Mouse (Mus musculus) mouse embryonic stem cell (cell line): ENCODE data around the gene Rflnb.
"Not testable (repeated sequence)": the region's sequence is repeated elsewhere in the genome, so short reads cannot be mapped to it uniquely, and the experiment has no call there.

Source experiments
- in situ Hi-C, 2 experiments: fragments of 300-500 bp; cut with MboI; formaldehyde crosslinking; loops; 1 replicate in 1 of 2; 3 replicates in 1 of 2; pipeline ENCODE4 v1.14.3; 2019 to 2020; ENCODE audit warnings: low sequenced_read_pairs in 2 of 2, low pct_unique_long_range_greater_than_20kb in 1 of 2, mixed read lengths in 1 of 2; ENCODE audit not compliant: unreplicated experiment in 1 of 2

The Rflnb gene

DNA sequence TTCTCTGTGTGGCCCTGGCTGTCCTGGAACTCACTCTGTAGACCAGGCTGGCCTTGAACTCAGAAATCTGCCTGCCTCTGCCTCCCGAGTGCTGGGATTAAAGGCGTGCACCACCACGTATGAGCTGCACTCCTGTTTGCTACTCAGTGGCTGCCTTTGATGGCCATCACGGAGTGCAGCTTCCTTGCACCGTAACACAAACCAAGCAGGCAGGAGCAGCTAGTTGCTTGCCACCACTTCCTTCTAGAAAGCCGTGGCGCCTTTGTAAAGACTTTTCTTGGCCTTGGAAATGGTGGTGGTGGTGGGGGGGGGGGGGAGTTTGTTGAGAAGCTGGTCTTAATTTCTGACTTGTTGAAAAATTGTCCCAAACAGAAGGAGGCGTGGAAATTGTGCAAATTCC lies 12.5 kb upstream of the Rflnb start:
- in situ Hi-C loops = no loop called here

DNA sequence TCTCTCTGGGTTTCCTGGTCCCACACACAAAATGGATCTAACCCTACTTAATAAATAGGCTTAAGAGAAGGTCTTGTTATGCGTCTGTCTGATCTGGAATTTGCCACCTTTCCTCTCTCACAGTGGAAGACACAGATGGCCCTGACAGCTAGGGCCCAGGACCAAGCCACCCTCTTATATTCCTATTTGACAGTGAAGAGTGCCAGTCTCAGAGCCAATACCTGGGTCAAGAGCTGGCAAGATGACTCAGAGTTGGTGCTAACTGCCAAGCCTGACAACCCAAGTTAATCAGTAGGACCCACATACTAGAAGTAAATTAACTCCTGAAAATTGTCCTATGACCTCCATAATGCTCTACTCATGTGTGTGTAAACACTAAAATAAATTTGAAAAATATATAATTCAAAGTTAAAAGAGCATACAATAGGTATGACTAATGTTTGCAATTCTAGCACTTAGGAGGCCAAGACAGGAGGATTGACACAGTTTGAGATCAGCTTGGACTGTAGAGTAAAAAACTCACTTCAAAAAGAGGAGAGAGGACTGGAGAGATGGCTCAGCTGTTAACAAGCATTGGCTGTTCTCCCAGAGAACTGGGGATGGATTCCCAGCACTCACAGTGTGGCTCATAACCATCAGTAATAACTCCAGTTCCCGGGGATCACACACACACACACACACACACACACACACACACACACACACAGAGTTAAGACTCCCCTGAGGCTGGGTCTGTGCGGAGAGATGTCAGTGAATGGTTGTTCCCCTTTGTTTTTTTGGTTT lies 11.9 kb upstream of the Rflnb start:
- in situ Hi-C loops = no loop called here

DNA sequence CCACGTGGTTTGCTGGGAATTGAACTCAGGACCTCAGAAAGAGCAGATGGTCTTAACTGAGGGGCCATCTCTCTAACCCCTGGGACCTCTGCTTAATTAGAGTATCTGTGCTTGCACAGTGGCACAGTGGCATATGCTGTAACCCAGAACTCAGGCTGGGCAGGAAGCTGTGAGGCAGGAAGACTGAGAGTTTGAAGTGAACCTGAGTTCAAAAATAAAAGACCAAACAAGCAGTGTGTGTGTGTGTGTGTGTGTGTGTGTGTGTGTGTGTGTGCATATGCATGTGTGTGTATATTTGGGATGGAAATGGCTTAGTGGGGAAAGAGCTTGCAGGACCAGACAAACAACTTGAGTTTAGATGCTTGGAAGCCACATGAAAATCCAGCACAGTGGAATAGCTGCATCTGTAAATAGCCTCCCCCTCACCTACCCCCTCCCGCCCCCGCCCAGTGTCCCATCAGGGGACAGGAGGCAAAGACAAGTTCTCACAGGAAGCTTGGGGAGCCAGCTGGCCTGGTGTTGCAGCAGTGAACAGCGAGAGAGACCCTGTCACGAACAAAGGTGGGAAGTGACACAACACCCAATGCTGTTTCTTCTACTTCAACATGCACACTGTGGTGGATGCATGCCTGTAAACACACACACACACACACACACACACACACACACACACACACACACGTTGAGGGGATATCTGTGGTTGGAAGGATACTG lies 10.2 kb upstream of the Rflnb start:
- in situ Hi-C loops = no loop called here

DNA sequence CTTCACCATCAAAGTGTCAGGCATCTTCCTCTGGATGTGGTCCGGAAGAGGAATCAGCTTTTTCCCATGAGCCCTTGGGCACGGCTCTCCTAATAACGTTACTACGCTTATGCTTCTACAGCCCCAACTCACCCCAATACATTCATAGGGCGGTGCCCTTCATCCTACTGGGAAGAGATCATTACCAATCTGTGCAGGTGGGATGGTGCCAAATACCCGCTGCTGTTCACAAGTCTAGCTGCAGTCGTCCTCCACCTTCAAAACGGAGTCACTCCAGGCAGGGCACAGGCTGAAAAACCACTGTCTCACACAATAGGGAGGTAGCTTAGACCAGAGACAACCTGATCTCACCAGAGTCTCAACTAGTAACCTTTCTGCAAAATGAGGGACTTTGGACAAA lies 7.6 kb upstream of the Rflnb start:
- in situ Hi-C loops = no loop called here

DNA sequence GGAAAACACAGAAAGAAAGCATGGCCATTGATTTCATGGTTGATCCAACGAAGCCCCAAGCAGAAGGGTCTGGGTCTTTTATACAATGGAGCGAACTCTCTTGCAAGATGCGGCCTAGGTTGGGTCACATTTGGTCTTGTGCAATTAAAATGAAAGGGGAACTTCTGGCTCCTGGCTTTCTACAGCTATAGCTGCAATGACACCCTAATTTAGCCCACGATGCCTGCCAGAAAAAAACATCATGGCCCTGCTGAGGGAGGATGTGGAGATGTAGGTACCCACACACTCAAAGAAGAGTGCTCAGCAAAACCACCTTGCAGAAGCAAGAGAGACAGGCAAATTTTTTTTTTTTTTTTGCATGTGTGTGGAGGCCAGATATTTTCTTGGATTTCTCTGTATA lies 6.3 kb upstream of the Rflnb start:
- in situ Hi-C loops = no loop called here

DNA sequence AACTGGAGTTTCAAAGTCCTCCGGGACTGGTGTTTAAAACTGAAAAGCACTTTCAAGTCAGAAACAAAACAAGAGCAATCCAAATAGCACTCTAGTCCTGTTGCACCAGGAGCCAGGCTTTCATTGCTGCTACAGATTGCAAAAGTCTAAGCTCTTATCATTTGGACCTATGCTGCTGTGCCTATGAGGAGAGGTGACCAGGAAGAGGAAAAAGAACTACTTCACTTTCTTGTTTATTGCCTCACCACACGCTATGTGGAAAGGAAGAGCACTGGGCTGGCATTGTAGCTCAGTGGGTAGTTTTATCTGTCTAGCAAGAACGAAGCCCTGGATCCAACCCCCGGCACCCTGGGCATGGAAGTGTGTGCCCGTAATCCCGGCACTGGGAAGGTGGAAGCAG lies 5.8 kb upstream of the Rflnb start:
- in situ Hi-C loops = no loop called here

DNA sequence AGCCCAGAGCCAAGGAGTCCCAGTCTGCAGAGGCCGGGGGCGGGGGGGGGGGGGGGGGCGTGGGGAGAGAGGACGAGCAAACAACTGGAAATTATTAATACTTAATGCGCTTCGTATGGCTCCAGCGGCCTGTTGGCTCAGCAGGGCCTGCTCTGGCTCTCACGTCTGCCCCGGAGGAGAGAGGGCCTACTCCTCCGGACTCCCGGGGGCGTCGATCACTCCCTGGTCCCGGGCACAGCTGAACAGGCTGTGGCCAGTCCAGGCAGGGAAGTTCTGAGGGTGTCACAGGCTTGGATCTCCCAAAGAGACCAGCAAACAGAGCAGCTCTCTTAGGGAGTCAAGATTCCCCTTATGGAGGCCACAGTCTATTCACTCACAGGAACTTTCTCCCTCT lies 487 bp upstream of the Rflnb start:
- in situ Hi-C loops = no loop called here

DNA sequence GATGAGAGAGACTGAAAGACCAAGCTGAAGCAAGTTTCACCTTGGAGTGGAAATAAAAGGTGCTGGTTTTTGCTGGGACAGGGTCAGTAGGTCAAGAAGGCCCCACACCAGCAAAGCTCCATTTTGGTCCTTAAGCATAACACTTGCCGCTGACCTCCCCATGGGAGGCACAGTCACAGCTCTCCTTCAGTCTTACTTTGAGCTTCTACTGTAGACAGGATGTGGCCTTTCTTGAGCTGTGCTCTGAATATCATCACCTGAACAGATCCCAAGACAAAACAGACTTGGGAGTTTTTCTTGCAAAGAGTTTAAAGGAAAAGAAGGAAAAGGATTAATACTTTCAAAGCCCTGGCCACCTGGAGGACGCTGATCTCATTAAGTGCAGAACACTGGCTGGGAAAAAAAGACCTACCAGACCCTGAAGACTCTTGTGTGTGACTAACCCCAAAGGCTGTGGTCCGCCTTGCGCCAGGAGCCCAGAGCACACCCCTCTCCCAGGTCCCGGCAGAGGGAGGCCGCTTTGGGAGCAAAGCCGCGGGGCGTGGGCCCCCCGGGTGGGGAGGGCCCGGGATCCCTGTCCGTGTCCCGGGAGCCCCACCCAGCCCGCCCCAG lies 949 bp downstream of the Rflnb start:
- in situ Hi-C loops = no loop called here

DNA sequence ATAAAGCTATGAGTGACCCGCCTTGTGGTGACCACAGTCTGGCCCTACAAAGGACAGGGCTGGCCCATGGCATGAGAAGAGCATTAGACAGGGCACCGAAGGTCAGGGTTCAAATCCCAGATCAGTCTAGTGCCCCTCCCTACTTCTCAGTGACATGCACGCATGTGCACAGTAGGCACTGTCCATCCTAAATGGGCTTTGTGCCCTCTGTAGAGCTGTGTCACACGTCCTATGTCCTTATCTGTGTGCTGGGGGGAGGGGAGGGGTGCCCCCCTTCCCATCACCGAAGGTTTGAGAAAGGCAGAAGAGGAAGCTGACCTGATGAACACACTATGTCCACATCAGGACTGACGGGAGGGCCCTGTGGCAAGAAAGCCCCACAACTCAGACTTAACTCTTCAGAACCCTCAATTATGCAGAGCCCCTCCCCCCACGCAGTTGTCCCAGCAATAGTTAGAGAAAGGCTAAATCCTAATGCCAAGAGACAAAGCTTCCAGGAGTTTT lies 2.5 kb downstream of the Rflnb start:
- in situ Hi-C loops = no loop called here

DNA sequence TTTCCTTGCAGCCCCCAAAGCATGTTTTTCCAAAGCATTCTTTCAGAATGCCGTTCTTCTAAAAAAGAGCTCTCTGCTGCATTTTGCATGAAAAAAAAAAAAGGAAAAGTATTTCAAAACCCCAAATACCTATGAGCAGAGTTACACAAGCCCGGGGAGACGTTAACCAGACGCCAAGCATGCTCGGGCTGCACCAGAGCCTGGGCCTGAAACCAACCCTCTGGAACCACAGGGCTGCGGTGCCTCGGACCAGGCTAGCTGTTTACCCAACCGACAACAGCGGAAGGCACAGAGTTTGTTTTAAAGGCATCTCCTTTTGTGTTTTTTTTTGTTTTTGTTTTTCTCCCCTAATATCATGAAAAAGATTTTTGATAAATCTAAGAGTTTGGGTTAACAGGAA lies 6.7 kb downstream of the Rflnb start:
- in situ Hi-C loops = no loop called here

DNA sequence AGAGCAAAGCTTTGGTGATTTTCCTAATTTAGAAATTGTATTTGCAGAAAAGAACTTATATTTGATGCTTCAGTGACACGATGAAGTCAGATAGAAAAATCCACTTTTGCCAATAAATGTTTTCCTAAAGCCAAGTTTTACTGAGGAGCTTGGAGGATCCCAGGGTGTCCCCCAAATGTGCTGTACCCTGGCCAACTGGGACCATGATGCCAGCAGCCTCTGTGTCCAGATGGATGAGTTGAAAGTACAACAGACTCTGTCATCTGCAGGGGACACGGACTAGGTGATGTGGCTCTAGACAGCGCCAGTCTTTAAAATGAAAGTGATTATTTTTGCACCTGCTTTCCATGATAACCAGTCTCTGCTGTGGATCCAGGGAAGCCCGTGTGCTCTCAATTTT lies 7.7 kb downstream of the Rflnb start:
- in situ Hi-C loops = no loop called here

DNA sequence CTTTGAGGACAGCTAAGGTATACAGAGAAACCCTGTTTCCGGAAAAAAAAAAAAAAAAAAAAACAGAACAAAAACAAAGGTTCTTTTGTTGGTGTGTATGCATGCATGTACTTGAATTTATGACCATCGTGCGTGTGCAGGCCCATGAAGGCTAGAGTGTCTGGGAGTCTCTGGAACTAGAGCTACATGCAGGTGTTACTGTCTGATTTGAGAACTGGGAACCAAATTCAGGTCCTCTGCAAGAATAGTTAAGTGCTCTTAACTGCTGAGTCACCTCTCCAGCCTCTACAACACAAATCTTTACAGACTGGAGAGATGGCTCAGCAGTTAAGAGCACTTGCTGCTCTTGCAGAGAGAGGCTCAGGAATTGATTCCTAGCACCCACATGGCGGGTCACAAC lies 11.8 kb downstream of the Rflnb start:
- in situ Hi-C loops = no loop called here

DNA sequence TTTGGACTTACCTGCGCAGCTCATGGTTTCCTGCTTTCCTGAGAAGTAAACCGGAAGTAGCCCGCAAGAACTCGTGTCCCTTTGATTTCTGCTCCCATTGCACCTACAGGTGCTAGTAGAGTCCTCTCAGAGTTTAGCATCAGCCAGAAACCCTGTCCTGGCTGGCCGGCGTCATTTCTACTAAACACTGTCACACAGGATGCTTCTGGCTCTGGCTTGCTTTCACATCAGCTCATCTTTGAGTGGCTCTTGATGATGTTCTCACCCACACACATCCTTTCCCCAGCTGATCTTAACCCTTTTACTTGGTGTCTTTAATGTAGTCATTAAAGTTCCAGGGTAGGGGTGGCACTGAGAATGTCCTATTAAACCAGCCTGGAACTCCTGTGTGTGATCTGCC lies 12.3 kb downstream of the Rflnb start:
- in situ Hi-C loops = no loop called here

DNA sequence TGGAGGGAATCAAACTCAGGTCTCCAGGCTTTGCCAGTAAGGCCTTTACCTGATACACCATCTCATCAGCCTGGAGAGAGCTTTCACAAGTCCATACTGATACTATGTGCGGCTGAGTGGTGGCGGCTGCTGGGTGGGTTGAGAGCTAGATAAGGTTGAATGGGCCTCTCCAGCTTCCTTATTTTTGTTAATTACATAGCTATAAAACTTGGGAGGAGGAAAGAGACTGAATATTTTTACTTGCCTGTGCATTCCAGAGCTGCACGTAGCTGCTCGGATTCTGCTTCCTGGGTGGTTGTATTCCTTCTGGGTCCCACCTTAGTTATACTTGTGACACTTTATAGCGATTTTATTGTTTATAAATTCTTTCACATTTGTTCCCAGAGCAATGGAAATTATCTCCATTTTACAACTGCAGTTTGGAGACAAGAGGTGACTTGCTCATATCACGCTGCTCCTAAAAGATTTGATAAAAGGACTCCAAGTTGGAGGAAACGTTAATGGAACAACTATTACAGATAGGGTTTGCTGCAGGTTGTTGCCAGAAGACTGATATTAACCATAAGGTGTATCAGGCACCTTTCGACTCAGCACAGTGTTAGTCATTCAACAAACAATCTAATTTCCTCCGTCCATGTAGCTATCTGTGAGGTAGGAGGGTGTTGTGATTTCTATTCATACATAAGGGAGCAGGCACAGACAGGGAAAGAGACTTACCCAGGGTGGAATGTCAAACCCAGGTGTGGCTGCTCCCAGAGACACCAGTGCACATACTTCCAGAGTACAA lies 16.6 kb downstream of the Rflnb start:
- in situ Hi-C loops = no loop called here

DNA sequence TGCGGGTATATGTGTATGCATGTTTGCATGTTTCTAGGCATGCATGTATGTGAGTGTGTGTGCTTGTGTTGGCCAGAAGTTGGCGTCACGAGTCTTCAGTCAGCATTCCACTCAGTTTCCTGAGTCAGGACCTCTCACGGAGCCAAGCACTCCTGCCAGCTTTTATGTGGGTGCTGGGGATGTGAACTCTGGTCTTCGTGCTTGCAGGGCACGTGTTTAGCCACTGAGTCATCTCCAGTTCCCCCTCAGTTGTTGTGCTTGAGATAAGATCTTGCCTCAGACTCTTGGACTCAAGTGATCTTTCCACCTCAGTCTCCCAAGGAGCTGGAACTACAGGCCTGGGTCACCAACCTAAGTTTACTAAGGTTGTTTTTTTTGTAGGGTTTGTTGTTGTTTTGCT lies 18.5 kb downstream of the Rflnb start:
- in situ Hi-C loops = no loop called here

DNA sequence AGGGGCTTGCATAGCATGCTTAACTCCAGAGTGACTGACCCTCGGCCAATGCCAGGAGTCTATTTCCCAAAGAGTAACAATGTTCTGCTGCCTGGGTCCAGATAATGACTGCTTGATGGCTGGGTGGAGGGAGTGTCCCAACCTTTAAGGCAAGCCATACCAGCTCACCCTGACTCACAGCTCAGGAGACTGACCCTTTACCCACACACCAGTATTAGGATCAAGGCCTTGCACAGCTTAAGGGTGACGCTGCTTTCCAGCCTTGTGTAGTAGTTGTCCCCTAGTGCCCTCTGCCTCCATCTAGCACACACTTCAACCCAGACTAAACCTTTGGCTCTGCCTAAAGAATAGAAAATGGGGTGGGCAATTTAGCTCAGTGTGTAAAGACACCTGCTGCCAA lies 19.4 kb downstream of the Rflnb start:
- in situ Hi-C loops = no loop called here

DNA sequence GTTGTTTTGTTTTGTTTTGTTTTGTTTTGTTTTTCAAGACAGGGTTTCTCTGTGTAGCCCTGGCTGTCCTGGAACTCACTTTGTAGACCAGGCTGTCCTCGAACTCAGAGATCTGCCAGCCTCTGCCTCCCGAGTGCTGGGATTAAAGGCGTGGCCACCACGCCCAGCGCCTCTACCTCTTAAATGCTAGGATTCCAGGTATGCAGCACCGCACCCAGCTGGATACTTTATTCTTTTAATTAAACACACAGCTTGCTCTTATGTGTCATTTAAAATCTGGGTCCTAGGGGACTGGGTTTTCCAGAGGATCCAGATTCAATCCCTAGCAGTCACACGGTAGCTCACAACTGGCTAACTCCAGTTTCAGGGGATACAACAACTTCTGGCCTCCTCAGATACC lies 23.3 kb downstream of the Rflnb start:
- in situ Hi-C loops = not testable (repeated sequence)

DNA sequence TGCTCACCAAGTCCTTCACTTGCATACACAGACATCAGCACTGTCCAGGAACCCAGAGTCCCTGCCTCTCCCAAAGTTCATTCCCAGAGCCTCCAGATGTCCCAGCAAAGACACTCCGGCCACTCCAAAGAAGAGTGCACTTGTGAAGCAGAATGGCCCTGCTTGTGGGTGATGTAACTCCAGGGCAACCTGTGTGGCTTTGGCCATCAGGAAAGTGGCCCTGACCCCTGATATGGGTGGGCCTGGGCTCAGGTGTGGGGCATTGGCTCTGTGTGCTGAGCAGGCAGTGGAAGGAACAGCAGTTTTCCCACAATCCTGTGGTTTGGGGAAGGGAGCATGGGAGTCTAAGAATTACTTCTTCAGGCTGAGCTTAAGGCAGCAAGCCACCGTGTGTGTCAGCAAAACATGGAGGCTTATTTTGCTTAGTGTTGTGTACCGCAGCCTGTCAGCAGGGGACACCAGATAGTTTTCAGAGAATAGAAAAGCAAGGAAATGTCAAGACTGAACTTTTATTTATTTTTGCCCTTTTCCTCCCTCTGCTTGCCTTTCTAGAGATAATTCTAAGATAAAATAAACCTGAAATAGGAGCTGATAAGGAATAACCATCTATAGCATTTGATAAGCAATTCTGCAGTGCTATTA lies 26.2 kb downstream of the Rflnb start:
- in situ Hi-C loops = no loop called here

DNA sequence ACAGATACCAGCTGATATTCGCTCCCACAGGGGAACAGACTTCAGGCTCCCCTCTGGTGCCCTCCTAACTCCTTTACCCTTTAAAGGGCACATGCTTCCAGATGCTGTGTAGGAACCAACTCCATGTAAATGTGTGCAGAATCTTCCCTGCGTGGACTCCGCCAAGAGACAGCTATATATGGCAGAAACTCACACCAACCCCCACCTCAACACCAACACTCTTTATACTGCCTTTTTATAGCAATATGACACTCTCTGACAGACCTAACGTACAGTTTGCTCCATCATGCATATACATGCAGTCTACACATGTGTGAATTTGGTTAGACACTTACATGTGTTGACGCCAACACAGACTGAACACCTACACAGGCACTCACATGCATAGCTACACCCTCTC lies 26.9 kb downstream of the Rflnb start:
- in situ Hi-C loops = no loop called here
